Mouse (Mus musculus) telencephalon, adult 2 months (tissue): ENCODE data around the gene Brpf3.
"Not testable (repeated sequence)": the region's sequence is repeated elsewhere in the genome, so short reads cannot be mapped to it uniquely, and the experiment has no call there.

Source experiments
- DNase-seq: peaks from one replicate; pipeline ENCODE4 v3.0.0-alpha.2; 2011; ENCODE audit warnings: low read depth, low spot score

Brpf3 gene

DNA sequence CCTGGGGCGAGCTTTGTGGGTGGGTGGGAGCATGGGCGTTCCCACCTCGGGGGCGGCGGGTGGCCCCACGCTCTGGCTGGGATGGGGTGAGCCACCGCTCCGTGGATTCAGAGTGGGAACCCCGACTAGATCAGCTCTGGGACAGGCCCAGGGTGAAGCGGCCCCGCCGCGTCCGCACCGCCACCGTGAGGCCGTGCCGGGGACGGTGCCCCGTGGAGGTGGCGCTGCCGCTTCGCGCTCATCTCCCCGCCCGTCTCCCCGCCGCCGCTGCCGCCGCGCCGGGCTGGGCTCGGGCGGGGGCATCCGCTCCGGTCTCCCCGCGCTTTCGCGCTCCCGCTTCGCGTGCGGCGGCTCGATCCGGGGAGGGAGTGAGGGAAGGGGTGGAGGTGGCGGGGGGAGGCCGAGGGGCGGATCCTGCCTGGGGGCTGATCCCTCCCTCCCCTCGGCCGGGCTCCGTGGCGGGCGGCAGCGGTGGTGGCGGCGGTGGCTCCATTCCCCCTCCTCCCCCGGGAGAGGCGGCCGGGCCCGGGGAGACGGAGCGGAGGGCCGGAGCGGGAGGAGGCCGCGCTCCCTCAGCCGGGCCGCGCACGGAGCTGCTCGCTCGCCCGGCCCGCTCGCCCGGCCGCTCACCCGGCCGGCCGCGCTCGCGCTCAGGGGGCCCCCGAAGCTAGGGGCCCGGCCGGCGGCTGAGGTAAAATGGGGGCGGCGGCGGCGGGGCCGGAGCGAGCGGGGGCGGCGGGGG, at the start of gene Brpf3:
Gene Brpf3, plus strand, starts transcription at position 420 of the 742 bp plus-strand sequence.
- no peak for DNase-seq

DNA sequence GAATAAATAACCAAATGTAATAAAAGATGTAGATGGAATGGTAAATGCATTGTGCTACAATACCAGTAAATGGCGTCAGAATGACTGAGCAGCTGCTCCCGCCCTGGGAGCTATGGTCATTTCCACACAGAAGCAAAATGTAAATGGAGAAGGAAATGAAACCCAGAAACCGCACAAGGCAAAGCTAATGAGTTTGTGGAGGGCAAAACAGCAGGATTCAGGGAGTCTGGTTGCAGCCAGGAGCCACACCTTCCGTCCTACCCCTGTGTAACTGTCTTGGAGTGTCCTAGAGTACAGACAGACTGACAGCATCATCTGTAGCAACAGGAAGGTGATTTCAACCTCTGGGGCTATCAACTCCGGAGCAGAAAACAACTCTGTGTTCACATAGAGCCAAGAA, 44.4 kb upstream of the Brpf3 start:
- no peak for DNase-seq

DNA sequence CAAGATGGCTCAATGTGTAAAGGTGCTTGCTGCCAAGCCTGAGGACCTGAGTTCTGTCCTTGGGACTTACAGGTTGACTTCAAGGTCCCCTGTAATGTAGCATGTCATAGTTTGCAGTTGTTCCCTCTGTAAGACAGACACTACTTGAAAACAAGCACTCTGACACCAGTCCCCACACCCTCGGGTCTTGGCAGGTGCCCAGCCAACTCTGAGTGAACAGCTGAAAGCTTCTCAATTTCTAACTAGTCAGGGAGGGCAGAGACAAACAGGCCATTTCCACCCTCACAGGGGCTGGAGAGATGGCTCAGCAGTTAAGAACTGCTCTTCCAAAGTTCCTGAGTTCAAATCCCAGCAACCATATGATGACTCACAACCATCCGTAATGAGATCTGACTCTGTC, 43.4 kb upstream of the Brpf3 start:
- no peak for DNase-seq

DNA sequence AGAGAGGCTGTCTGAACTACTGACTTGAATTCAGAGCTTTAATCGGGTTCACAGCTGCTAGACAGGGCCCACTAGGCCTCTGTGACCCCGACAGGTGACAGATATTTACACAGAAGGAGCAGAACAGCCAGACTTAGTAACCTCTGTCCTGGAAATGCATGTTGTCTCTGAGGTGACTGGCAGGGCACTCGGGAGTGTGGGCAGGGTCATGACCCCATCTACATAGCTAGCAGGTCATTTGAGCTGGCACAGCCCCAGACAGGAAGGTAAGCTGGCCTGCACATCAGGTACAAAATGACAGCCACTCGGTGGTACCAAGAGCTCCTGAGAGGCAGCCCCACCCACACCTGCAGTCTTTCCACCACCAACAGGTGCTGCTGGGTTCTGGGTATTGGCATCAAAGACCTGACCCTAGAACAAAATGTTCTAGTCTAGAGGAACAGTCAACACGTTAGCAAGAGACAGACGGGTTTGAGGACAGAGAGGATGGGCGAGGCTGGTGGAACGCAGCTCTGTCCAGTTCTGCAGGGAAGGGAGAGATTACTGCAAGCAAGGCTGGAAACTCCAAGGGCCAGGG, 40.1 kb upstream of the Brpf3 start:
- no peak for DNase-seq

DNA sequence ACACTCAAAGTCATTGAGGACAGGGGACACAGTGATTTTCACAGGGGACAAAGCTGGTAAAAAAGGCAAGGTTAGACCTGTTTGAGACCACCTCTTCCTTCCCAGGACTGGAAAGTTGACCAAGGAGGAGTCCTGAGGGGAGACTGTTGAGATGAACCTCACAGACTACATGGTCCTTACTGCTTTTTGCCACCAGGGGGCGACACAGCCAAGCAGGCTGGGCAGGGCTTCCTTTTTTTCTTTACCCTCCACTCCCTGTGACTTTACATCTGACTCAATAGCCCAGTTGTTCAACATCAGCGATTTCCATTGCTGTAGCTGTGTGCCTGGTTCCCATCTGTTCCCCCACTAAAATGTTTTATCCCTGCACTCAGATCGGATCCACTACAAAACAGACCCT, 39.0 kb upstream of the Brpf3 start:
- no peak for DNase-seq

DNA sequence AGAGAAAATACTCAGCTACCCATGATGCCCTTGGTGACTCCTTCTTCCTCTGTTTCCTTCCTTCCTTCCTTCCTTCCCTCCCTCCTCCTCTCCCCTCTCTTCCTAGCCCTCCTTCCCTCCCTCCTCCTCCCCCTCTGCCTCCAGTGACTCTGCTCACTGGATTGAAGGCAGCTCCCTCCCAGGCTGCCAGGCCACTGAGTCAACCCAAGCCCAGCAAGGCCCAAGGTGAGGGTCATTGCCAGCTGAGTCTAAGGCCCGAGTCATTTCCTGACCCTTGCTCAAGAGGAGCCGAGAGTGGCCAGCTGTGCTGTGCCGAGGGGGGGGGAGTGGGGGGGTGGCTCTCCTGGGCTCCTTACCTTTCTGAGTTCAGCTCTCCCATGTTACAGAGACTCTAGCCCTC, 34.7 kb upstream of the Brpf3 start:
- DNase-seq, result no peak

DNA sequence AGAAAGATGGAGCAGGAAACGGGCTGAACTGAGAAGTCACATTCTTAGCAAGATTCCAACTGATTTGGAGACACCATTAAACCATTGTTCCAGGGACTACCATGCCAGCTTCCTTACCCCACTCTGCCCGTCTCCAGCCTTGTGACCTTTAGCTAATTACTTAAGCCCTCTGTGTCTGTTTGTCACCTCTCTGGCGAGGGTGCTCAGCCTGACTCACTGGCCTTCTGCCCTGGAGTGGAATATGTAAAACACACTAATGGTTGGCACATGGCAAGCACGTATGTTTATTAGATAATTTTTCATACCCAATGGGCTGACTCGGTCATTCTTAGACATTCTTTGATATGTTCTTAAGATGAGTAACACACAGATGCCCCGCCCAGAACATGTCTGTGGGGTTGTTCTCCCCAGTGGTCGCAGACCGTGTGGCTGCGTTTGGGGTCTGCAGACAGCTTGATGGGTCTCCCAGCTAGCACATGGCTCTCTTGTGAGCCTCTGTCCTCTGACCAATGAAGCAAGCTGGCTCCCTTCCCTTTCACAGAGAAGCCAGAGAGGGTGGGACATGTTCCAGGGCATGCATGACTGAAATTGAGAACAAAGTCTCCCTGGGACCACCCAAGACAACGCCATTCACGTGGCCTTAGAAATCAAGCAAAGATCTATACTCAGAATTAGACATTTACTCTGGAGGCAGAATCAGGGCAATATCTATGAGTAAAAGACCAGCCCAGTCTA, 33.9 kb upstream of the Brpf3 start:
- no peak for DNase-seq

DNA sequence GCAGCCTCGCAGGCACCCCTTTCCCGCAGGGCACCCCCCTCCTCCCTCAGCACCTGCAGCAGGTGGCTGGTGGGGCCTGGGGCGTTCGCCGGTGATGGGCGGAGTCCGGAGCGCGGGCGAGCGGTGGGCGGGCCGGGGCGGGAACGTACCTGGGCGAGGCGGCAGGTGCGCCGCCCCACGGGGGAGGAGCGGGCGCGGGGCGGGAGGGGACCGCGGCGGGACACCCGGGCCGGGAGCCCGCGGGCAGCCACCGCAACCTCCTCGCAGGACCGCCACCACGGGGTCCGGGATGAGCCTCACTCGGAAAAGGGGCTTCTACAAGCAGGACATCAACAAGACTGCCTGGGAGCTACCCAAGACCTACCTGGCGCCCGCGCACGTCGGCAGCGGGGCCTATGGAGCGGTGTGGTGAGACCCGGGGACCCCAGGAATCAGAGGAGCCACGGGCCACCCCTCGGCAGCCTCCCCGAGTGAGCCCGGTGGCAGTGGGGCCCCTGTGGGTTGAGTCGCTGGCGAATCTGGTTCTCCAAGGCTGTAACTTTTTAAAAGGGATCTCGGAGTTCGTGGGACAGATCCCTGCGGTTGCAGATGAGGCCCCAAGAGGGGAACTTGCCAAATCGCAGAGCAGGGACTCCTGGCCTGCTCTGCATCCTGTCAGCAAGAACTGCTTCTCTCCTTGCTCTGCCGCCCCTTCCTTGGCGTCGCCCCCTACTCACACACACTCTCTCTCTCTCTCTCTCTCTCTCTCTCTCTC, 31.6 kb upstream of the Brpf3 start, which contains the start of gene Mapk13:
Gene Mapk13, plus strand, starts transcription at position 177 of the 754 bp plus-strand sequence.
- no peak for DNase-seq

DNA sequence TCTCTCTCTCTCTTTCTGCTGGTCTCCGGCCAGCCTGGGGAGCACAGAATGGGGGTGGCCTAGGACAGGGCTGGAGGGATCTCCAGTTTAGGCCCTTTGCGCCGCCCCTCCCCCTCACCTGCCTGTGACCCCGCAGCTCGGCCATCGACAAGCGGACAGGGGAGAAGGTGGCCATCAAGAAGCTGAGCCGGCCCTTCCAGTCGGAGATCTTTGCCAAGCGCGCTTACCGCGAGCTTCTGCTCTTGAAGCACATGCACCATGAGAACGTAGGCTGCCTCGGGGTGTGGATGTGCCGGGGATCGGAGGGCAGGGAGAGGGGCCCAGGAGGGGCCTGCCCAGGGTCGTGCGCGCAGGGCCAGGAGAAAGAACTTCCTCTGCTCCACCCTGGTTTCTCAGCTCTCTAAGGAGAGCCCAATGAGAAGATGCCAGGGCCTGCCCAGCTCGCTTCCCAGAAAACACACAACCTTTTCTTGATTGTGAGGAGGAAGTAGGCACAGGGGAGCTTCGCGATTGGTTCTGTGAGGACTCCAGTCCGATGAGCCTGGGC, 30.9 kb upstream of the Brpf3 start:
- no peak for DNase-seq

DNA sequence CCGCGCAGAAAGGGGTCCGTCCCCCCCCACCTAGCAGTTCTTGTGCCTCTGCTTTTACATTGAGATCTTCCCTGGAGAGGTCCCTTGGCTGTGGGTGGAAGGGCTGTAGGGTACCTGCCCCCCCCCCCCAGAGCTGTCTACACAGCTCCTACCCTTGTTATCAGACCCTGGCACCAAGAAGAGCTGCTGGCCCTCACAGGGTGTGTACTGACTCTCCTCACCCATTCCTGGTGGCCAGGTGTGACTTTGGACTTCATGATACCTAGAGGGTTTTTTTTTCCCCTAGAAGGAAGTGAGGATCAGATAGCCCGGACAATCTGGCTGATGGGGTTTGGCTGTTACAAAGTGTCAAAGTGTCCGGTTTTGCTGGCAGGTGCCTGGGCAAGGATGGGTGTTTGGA, 29.6 kb upstream of the Brpf3 start:
- DNase-seq, result no peak

DNA sequence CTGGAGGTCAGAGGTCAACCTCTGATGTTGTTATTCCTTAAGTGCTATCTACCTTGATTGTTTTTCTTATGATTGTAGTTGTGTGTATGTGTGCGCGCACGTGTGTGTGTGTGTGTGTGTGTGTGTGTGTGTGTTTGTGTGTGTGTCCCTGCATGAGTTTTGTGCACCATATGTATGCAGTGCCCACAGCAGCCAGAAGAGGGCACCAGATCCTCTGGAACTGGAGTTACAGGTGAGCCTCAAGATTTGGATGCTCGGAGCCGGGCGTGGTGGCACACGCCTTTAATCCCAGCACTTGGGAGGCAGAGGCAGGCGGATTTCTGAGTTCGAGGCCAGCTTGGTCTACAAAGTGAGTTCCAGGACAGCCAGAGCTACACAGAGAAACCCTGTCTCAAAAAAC, 26.6 kb upstream of the Brpf3 start:
- not testable (repeated sequence) for DNase-seq

DNA sequence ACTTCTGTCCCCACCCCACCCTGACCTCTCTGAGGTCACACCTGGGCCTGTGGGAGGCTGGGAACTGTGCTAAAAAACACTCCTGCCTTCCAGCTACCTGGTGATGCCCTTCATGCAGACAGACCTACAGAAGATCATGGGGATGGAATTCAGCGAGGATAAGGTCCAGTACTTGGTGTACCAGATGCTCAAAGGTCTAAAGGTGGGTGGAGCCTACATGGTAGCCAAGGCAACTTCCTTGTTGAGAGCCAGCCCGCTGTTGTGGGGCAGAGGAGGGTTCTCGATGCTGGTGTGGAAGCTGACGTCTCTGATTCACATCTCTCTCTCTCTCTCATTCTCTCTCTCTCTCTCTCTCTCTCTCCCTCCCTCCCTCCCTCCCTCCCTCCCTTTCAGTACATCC, 25.7 kb upstream of the Brpf3 start:
- no peak for DNase-seq

DNA sequence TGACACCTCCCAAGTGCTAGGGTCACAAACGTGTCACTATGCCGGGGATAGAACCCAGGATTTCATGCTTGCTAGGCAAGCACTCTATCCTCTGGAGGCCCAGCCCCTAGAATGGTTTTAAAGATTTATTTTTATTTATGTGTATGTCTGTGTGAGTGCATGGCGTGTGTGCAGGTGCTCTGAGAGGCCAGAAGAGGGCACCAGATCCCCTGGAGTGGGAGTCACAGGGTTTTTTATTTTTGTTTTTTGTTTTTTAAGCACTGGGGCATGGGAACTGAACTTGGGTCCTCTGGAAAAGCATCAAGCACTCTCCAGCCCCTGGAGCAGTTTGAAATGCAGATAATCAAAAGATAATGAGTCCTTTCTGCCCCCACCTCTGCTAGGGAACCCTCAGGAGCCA, 24.1 kb upstream of the Brpf3 start:
- DNase-seq, result no peak

DNA sequence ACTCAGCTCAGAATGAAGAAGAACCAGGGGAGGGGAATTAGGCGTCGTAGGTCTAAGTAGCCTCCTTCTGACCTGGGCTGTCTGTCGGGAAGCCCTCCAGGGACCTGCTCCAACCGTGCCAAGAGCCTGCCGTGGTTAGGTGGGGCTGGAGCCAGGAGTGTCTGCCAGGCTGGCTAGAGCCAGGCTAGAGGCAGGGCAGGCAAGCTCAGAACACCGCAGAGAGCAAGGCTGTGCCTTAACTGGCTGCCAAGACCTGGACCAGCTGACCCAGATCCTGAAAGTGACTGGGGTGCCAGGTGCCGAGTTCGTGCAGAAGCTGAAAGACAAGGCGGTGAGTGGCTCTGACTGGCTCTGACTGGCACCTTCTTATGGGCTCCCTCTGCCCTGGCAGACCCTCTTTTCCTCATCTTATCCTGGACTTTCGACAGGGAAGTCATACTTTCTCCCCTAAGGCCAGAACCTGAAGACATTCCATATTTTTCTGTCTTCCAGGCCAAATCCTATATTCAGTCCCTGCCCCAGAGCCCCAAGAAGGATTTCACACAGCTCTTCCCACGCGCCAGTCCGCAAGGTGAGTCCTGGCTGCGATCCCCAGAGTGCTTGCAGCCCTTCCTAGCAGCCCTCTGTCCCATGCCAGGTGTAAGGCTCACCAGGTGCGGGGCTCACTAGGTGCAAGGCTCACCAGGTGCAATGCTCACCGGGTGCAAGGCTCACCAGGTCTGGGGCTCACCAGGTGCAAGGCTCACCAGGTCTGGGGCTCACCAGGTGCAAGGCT, 23.5 kb upstream of the Brpf3 start:
- no peak for DNase-seq

DNA sequence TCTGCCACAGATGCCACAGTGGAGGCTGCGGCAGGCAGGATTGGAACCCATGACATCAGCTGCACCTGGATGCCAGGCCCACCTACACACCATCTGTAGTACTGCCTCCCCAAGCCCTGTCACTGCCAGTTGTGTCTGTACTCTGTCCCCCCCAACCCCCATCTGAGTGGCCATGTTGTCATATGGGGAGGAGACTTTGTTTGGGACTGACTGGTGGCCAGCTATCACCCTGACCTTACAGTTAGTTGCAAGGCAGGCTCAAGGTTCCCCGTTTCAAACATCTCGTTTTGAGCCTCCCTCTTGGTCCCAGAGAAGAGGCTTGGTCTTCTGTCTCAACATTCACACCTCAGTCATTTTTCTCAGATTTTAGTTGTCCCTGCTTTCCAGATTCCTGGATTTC, 21.2 kb upstream of the Brpf3 start:
- no peak for DNase-seq

DNA sequence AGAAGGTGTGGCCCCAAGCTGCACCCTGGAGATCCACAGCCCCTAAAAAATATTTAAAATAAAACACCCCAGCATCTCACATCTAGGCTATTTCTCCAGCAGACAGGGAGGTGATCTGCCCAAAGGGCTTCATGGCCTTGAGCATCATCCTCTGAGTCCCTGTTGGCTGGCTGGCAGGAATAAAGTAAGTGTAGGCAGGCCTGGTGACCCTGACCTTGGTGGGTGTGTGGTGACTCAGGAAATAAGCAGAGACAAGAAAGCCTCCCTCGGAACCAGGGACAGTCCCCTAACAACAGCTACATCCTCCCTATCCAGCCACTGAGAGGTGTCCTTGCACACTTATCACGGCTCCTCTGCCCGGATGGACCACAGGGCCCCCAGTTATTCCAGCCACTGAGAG, 20.1 kb upstream of the Brpf3 start:
- DNase-seq, result no peak

DNA sequence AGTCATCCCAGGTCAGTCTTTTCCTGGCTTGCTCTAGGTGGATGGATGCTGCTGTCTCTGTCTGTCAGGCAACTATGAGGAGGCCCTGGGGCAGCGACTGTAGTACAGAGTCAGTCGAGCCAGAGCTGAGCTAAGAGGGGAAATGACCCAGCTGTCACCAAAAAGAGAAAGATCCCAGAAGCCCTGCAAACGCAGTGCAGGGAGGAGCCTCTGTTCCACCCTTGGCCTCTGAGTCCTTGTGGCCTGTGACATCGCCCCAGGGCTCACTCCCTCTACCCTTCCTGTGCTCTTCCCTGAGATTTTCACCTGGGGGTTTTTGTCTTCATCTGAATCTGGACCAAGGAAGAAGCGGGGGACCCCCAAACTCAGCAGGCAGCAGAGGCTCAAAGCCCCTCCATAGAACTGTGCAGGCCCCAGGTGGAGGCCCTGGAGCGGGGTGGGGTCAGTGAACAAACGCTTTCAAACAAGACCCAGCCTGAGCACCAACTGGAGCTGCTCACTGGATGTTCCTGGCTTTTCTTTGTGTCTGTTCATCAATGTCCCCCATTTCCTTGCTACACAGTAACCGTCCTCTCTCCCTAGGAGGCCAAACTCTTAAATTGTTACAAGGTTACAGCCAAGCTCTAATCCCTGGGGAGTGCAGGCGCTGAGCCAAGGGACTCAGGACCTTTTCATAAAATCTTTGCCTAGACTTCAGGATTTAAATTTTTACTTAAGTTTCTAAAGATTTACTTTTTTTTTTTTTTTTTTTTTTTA, 19.4 kb upstream of the Brpf3 start:
- DNase-seq, result no peak

DNA sequence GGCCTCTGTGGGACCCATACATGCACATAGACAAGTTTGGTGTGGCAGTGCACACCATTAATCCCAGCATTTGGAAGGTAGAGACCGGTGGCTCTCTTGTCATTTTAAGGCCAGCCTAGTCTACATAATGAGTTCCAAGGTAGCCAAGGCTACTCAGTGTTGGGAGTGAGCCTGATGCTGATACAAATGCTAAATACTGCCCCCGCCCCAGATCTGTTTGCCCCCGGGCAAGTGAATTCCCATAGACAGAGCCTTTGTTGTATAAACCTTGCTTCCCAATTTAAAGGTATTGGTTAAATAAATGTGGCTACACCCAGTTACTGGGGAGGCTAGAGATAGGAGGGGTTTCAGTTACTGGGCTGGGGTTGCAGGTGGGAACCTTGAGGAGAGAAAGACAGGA, 15.9 kb upstream of the Brpf3 start:
- no peak for DNase-seq

DNA sequence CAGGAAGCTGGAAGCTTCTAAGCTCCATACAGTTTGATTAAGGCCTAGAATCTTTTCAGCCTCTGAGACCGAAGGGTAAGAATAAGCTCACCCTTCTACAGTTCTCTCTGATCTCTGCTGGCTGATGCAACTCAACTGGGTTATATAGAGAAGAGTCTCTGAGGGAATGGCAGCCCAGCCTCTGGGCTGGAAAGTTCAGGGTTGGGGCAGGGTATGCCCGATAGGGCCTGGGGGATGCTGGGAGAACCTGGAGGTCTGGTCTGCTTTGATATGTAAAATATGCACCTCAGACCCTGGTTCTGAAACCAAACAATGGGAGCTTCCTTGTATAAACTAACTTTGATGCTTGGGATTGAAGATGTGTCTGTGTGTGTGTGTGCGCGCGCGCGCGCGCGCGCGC, 13.4 kb upstream of the Brpf3 start:
- no peak for DNase-seq

DNA sequence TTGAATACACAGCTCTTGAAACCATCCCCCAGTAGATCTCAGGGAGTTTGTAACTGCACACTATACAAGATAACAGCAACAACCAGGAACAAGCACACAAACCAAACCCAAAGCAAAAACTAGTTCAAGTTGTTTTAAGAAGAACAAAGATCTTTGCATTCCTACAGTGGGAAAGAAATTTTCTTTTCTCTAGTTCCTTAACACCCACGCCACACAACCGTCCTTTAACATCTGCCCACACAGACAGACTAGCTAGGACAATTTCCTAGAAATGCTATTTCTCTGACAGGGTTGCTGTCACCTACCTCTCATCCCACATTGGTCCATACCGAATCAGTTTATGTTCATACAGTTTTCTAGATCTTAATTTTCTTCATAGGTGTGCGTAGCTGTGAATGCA, 3.9 kb upstream of the Brpf3 start:
- DNase-seq, result no peak
